26 mouse cellular contexts compared by ENCODE assay signal in the genomic region with DNA sequence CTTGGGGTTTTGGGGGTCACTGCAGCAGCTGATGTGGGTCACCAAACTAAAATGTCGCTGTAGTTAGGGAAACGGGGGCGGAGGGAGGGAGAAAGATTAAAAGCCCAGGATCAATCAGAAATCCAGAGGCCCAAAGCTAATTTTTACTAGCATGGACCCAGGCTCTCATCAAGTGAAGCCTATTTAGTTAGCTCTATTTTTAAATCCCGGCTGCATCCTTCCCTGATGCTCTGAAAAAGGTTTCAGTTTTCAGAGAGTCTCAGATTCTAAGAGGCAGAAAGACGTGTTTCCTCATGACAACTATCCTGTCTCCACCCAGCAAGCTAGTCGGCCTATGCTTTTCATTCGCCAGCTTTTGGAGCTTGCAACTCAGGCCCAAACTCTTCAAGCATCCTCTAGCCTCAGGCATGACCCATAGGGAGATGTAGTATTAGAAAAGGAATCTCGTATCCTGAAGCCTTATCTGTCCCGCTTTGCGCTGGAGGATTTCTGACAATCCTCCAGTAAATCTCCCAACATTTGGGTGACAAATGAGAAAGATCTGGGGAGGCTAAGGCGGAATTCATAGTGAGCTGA. TPM values are rescaled to one million over a fixed set of nuclear protein-coding genes. Genes with fewer than 3 reads are reported as not detected.
DNase-seq lines count a peak whose midpoint lies in the region; ATAC-seq and TF ChIP-seq lines count a peak whose summit lies in the region.
"Had no signal": no experiment of that assay in that cellular context is flagged by ENCODE, and none has a peak within 500 bp of the region (broad histone marks: within the 10 kb centered on the region; RNA-seq: fewer than 3 reads in every experiment).

No protein-coding gene starts in this region.

- DNase-seq in forebrain, embryonic 14.5 days (ENCODE audit: low spot score), result peak; percentile 7
- no peak for DNase-seq in forebrain, embryonic 11.5 days (ENCODE audit: low spot score)
- DNase-seq in midbrain, embryonic 11.5 days (ENCODE audit: low spot score, missing footprints), result peak; percentile 97
- peak; percentile 42 for DNase-seq in brain, embryonic 14.5 days (ENCODE audit: low read depth)
- DNase-seq in mesoderm, embryonic 11.5 days (ENCODE audit: low read depth, low spot score), result peak; percentile 28
- no peak for DNase-seq in left cerebral cortex, adult 2 months (ENCODE audit: extremely low spot score in 1 of 2, low spot score in 2 of 2)
- DNase-seq in heart, adult 8-10 months (ENCODE audit: low spot score), result no peak
- DNase-seq: cerebellum, adult 9-11 months; heart, adult 11 months; kidney, adult 2 months; kidney, postnatal 14 days; lung, postnatal 10 days; spleen, adult 18-20 months; thymus, adult 2 months had no signal

- under 1% methylated on average over 11 of the region's 11 CpGs for WGBS in forebrain, embryonic 14.5 days
- 2% methylated on average over 11 of the region's 11 CpGs for WGBS in forebrain, embryonic 11.5 days
- WGBS in midbrain, embryonic 11.5 days, result 0% methylated on average over 11 of the region's 11 CpGs
- WGBS in midbrain, embryonic 15.5 days, result 2% methylated on average over 11 of the region's 11 CpGs

- H3K4me2 ChIP-seq in forebrain, embryonic 14.5 days (ENCODE audit: low read length), result no peak overlapping the region
- no peak overlapping the region for H3K4me2 ChIP-seq in forebrain, embryonic 11.5 days (ENCODE audit: low read depth, low read length, severe bottlenecking)
- H3K4me2 ChIP-seq in midbrain, embryonic 11.5 days, result no peak overlapping the region
- no peak overlapping the region for H3K4me2 ChIP-seq in midbrain, embryonic 15.5 days
- H3K4me2 ChIP-seq: hindbrain, embryonic 15.5 days; liver, embryonic 15.5 days had no signal

- TF ChIP-seq POLR2A in brain, embryonic 14.5 days (IDR thresholded peaks at IDR 0.05; ENCODE audit: borderline replicate concordance, extremely low read depth, insufficient read depth, insufficient read length, poor library complexity, severe bottlenecking), result no peak

- H3K9ac ChIP-seq in forebrain, embryonic 14.5 days (ENCODE audit: low read length), result no peak overlapping the region
- no peak overlapping the region for H3K9ac ChIP-seq in forebrain, embryonic 11.5 days (ENCODE audit: low read length)
- no peak overlapping the region for H3K9ac ChIP-seq in midbrain, embryonic 11.5 days (ENCODE audit: low read length)
- no peak overlapping the region for H3K9ac ChIP-seq in midbrain, embryonic 15.5 days
- H3K9ac ChIP-seq: embryonic facial prominence, embryonic 15.5 days; hindbrain, embryonic 15.5 days; limb, embryonic 13.5 days; liver, embryonic 15.5 days had no signal

- no peaks in the 10 kb centered on the region; the same call in 1 of the 2 replicates for H3K4me1 ChIP-seq in forebrain, embryonic 14.5 days (ENCODE audit: control insufficient read depth, insufficient read depth, low read length)
- peaks cover 13% of the 10 kb centered on the region; the same call in 1 of the 2 replicates for H3K4me1 ChIP-seq in forebrain, embryonic 11.5 days (replicated peaks; ENCODE audit: control insufficient read depth, insufficient read depth, low read length)
- peaks cover 19% of the 10 kb centered on the region for H3K4me1 ChIP-seq in midbrain, embryonic 11.5 days (ENCODE audit: control insufficient read depth, insufficient read depth, low read length)
- H3K4me1 ChIP-seq in midbrain, embryonic 15.5 days, result peaks cover 19% of the 10 kb centered on the region
- H3K4me1 ChIP-seq: liver, embryonic 15.5 days had no signal

- H3K27ac ChIP-seq in forebrain, embryonic 14.5 days (ENCODE audit: low read depth, low read length), result no peak overlapping the region
- no peak overlapping the region for H3K27ac ChIP-seq in forebrain, embryonic 11.5 days (ENCODE audit: low read depth, low read length)
- no peak overlapping the region for H3K27ac ChIP-seq in midbrain, embryonic 11.5 days (ENCODE audit: low read depth, low read length)
- no peak overlapping the region for H3K27ac ChIP-seq in midbrain, embryonic 15.5 days
- no peak overlapping the region for H3K27ac ChIP-seq in left cerebral cortex, adult 2 months
- H3K27ac ChIP-seq: embryonic facial prominence, embryonic 15.5 days; hindbrain, embryonic 15.5 days; limb, embryonic 13.5 days; liver, embryonic 15.5 days had no signal

- no peak for TF ChIP-seq CTCF in brain, embryonic 14.5 days (IDR thresholded peaks at IDR 0.05; ENCODE audit: borderline replicate concordance, extremely low read depth, insufficient read depth, insufficient read length)
- no peak for TF ChIP-seq CTCF in left cerebral cortex, adult 2 months (IDR thresholded peaks at IDR 0.05)

- H3K4me3 ChIP-seq in forebrain, embryonic 14.5 days (ENCODE audit: low read depth, low read length), result no peak overlapping the region
- H3K4me3 ChIP-seq in forebrain, embryonic 11.5 days (ENCODE audit: low read depth, low read length), result no peak overlapping the region
- no peak overlapping the region for H3K4me3 ChIP-seq in midbrain, embryonic 11.5 days (ENCODE audit: low read depth, low read length)
- H3K4me3 ChIP-seq in midbrain, embryonic 15.5 days, result no peak overlapping the region
- no peak overlapping the region for H3K4me3 ChIP-seq in left cerebral cortex, adult 2 months
- H3K4me3 ChIP-seq: hindbrain, embryonic 15.5 days; limb, embryonic 13.5 days; liver, embryonic 15.5 days; megakaryocyte, embryonic 14.5 days; myocyte had no signal

- no peaks in the 10 kb centered on the region for H3K9me3 ChIP-seq in forebrain, embryonic 14.5 days (replicated peaks; ENCODE audit: control insufficient read depth, low read length)
- H3K9me3 ChIP-seq in forebrain, embryonic 11.5 days (ENCODE audit: control insufficient read depth, low read length), result no peaks in the 10 kb centered on the region
- H3K9me3 ChIP-seq in midbrain, embryonic 11.5 days (ENCODE audit: control insufficient read depth, low read length), result no peaks in the 10 kb centered on the region
- no peaks in the 10 kb centered on the region for H3K9me3 ChIP-seq in midbrain, embryonic 15.5 days
- H3K9me3 ChIP-seq: embryonic facial prominence, embryonic 15.5 days; hindbrain, embryonic 15.5 days; limb, embryonic 13.5 days; liver, embryonic 15.5 days; megakaryocyte, embryonic 14.5 days had no signal

- intact Hi-C loops in left cerebral cortex, adult 2 months (cut with DNase I), result no loop called here

- ATAC-seq in forebrain, embryonic 14.5 days, result no peak
- ATAC-seq in forebrain, embryonic 11.5 days (replicated peaks; ENCODE audit: low FRiP score), result no peak
- ATAC-seq in midbrain, embryonic 11.5 days (ENCODE audit: low FRiP score), result no peak
- no peak for ATAC-seq in midbrain, embryonic 15.5 days (replicated peaks)

- H3K27me3 ChIP-seq in forebrain, embryonic 14.5 days (replicated peaks; ENCODE audit: control insufficient read depth, insufficient read depth, low read length), result peaks cover 93% of the 10 kb centered on the region
- H3K27me3 ChIP-seq in forebrain, embryonic 11.5 days (ENCODE audit: control insufficient read depth, insufficient read depth, low read length), result peaks cover 85% of the 10 kb centered on the region
- peaks cover 89% of the 10 kb centered on the region for H3K27me3 ChIP-seq in midbrain, embryonic 11.5 days (ENCODE audit: control insufficient read depth, insufficient read depth, low read length)
- peaks cover 93% of the 10 kb centered on the region for H3K27me3 ChIP-seq in midbrain, embryonic 15.5 days (replicated peaks)

- no peaks in the 10 kb centered on the region for H3K36me3 ChIP-seq in forebrain, embryonic 14.5 days (ENCODE audit: control insufficient read depth, insufficient read depth, low read length)
- H3K36me3 ChIP-seq in forebrain, embryonic 11.5 days (ENCODE audit: control insufficient read depth, insufficient read depth, low read length), result no peaks in the 10 kb centered on the region
- H3K36me3 ChIP-seq in midbrain, embryonic 11.5 days (ENCODE audit: control insufficient read depth, insufficient read depth, low read length), result no peaks in the 10 kb centered on the region
- H3K36me3 ChIP-seq in midbrain, embryonic 15.5 days (replicated peaks), result no peaks in the 10 kb centered on the region
- H3K36me3 ChIP-seq: embryonic facial prominence, embryonic 15.5 days; hindbrain, embryonic 15.5 days; limb, embryonic 13.5 days; liver, embryonic 15.5 days had no signal

RNA-seq across cellular contexts. Expression of a gene that starts 0.3 kb away (rescaled TPM):
- polyA plus RNA-seq in forebrain, embryonic 14.5 days (2014; fragmentation: Nextera tagmentation; extraction: Ambion mirVana), result 1.3 and 1.5 TPM in 2 replicates
- 2.1 and 2.9 TPM in 2 replicates for polyA plus RNA-seq in forebrain, embryonic 11.5 days (2014; fragmentation: Nextera tagmentation; extraction: Ambion mirVana)
- 1.3 and 2.6 TPM in 2 replicates for polyA plus RNA-seq in midbrain, embryonic 11.5 days (2014; fragmentation: Nextera tagmentation; extraction: Ambion mirVana)
- polyA plus RNA-seq in midbrain, embryonic 15.5 days (2015; fragmentation: Nextera tagmentation; extraction: Ambion mirVana), result 4.0 and 4.8 TPM in 2 replicates
- polyA plus RNA-seq in brain, embryonic 14.5 days (2012; rRNA removed), result 6.3 and 6.7 TPM in 2 replicates
- 10 to 100 TPM in 1 of 2 experiments, 1 to 10 TPM in 1; 9.7 to 10.3 TPM for total RNA-seq in left cerebral cortex, adult 2 months (2021)
- total RNA-seq in heart, adult 8-10 months (2022), result 1 to 10 TPM in 1 of 4 experiments, under 1 TPM in 3; 0.52 to 1.4 (median 0.74) TPM
- polyA plus RNA-seq: kidney, adult 2 months; myocyte; thymus, adult 2 months had no signal

RNA-seq across cellular contexts. Expression of a gene that starts 1.2 kb away (rescaled TPM):
- 1.5 and 1.9 TPM in 2 replicates for polyA plus RNA-seq in forebrain, embryonic 14.5 days (2014; fragmentation: Nextera tagmentation; extraction: Ambion mirVana)
- polyA plus RNA-seq in forebrain, embryonic 11.5 days (2014; fragmentation: Nextera tagmentation; extraction: Ambion mirVana), result 0.19 TPM in 1 of 2 replicates, not detected in the other
- 0.03 TPM in 1 of 2 replicates, not detected in the other for polyA plus RNA-seq in midbrain, embryonic 11.5 days (2014; fragmentation: Nextera tagmentation; extraction: Ambion mirVana)
- 0.61 and 1.5 TPM in 2 replicates for polyA plus RNA-seq in midbrain, embryonic 15.5 days (2015; fragmentation: Nextera tagmentation; extraction: Ambion mirVana)
- polyA plus RNA-seq in brain, embryonic 14.5 days (2012; rRNA removed), result 0.74 and 0.98 TPM in 2 replicates
- total RNA-seq in left cerebral cortex, adult 2 months (2021), result not detected
- not detected for total RNA-seq in heart, adult 8-10 months (2022)
- total RNA-seq: adrenal gland, postnatal 4 days; gastrocnemius, adult 8-10 months had no signal
- polyA plus RNA-seq: heart, postnatal 0 days; hindbrain, embryonic 15.5 days; kidney, adult 2 months; limb, embryonic 13.5 days; liver, embryonic 15.5 days; myocyte; stomach, embryonic 14.5 days; thymus, adult 2 months; urinary bladder, adult 2 months had no signal

Comparison
In these comparisons a context has a peak if more than half of its experiments do, and no peak if none do; other contexts are left out.
1. DNase-seq: peak in forebrain, embryonic 14.5 days (single experiment), midbrain, embryonic 11.5 days (single experiment), brain, embryonic 14.5 days (single experiment) and mesoderm, embryonic 11.5 days (single experiment); none in forebrain, embryonic 11.5 days (single experiment), left cerebral cortex, adult 2 months (0 of 2) and heart, adult 8-10 months (single experiment).